Mouse (Mus musculus) embryonic facial prominence, embryonic 15.5 days (tissue): ENCODE data around the gene Phtf2. TPM values are rescaled to one million over a fixed set of nuclear protein-coding genes. Genes with fewer than 3 reads are reported as not detected.

Experiments used
- ATAC-seq: fragments of 200-750 bp; cut with Nextera tagmentation; 2 replicates; pipeline ENCODE4 v1.8.0; 2017; ENCODE audit warnings: low read depth, moderate TSS enrichment; ENCODE audit not compliant: insufficient number of reproducible peaks, low FRiP score, low TSS enrichment
- H3K27ac ChIP-seq: fragments of 300-500 bp; sonication (generic); replicated peaks from 2 replicates; pipeline ENCODE4 v1.5.1; 2015; ENCODE audit warnings: mild to moderate bottlenecking, inconsistent platforms
- H3K27me3 ChIP-seq: fragments of 300-500 bp; sonication (generic); 2 replicates; pipeline ENCODE4 v1.6.1; 2015; ENCODE audit warnings: inconsistent platforms
- H3K36me3 ChIP-seq: fragments of 300-500 bp; sonication (generic); 2 replicates; pipeline ENCODE4 v1.6.1; 2015; ENCODE audit warnings: mild to moderate bottlenecking, inconsistent platforms
- H3K4me1 ChIP-seq: fragments of 300-500 bp; sonication (generic); 2 replicates; pipeline ENCODE4 v1.6.1; 2015; ENCODE audit warnings: inconsistent platforms
- H3K4me2 ChIP-seq: fragments of 300-500 bp; sonication (generic); replicated peaks from 2 replicates; pipeline ENCODE4 v1.6.1; 2015; ENCODE audit warnings: mild to moderate bottlenecking, inconsistent platforms
- H3K4me3 ChIP-seq: fragments of 300-500 bp; sonication (generic); replicated peaks from 2 replicates; pipeline ENCODE4 v1.5.1; 2015; ENCODE audit warnings: mild to moderate bottlenecking, inconsistent platforms
- H3K9ac ChIP-seq: fragments of 300-500 bp; sonication (generic); 2 replicates; pipeline ENCODE4 v1.6.1; 2015; ENCODE audit warnings: inconsistent platforms
- H3K9me3 ChIP-seq: fragments of 300-500 bp; sonication (generic); replicated peaks from 2 replicates; pipeline ENCODE4 v1.6.1; 2016; ENCODE audit warnings: inconsistent platforms
- WGBS: fragments of 180-500 bp; shearing (Covaris S2); methylation state at CpG from one replicate; pipeline ENCODE4 v1.1.7; 2015; 5-methylcytosine and 5-hydroxymethylcytosine counted together
- polyA plus RNA-seq: library from polyadenylated mRNA; unstranded; fragments of >200 nt; fragmentation: Nextera tagmentation; extraction: Ambion mirVana; gene quantifications from 2 replicates; pipeline ENCODE4 v1.2.1, GENCODE M21; 2015

The Phtf2 gene
- polyA plus RNA-seq: 15.3 and 16.5 TPM in 2 replicates

GRCm38 (mm10) chr5:20881915-20882800 is at the start of gene Phtf2, which contains the start of gene Tmem60:
TSS of gene Phtf2 (minus strand) at chr5:20882124.
TSS of gene Tmem60 (plus strand) at chr5:20882191.
- peak within 1 kb of the TSS; percentile 78 for H3K9ac ChIP-seq
- ATAC-seq: peak; percentile 99
- peak within 1 kb of the TSS; percentile 93 for H3K27ac ChIP-seq
- H3K4me2 ChIP-seq: peak within 1 kb of the TSS; percentile 60
- peaks cover 15% of the 10 kb centered on the region for H3K4me1 ChIP-seq
- H3K9me3 ChIP-seq: no peaks in the 10 kb centered on the region
- whole genome bisulfite sequencing: under 1% methylated on average over 92 of the region's 94 CpGs
- H3K36me3 ChIP-seq: peaks cover 5% of the 10 kb centered on the region; the same call in 1 of the 2 replicates
- H3K4me3 ChIP-seq: peak within 1 kb of the TSS; percentile 84
- H3K27me3 ChIP-seq: no peaks in the 10 kb centered on the region

DNA sequence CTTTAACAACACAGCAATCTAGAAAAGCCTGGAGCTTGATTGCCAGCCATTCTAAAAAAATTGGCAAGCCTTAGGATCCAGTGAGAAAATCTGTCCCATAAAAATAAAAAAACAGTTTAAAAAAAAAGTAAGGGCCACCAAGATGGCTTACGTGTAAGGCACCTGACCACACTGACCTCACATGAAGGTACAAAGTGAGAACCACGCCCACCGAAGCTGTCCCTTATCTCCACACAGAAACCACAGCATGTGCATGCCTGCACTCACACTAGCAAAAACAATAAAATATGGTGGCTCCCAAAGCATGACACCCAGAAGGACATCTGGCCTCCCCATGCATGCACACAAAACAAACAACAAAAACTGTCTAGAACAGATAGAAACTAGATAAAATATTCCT is 49.4 kb upstream of the Phtf2 start:
- no peaks in the 10 kb centered on the region for H3K36me3 ChIP-seq
- H3K9me3 ChIP-seq: no peaks in the 10 kb centered on the region
- WGBS: 87% methylated on average over 3 of the region's 3 CpGs
- 0 out of 2 replicates have a peak, but pooled peaks cover 3% of the 10 kb centered on the region for H3K4me1 ChIP-seq
- H3K4me2 ChIP-seq: no peak overlapping the region
- H3K27ac ChIP-seq: no peak overlapping the region
- H3K9ac ChIP-seq: no peak overlapping the region
- no peak for ATAC-seq
- H3K4me3 ChIP-seq: no peak overlapping the region
- H3K27me3 ChIP-seq: no peaks in the 10 kb centered on the region

GRCm38 (mm10) chr5:20930430-20930829 is 48.5 kb upstream of the Phtf2 start:
- no peak overlapping the region for H3K4me3 ChIP-seq
- no peak overlapping the region for H3K9ac ChIP-seq
- no peak overlapping the region for H3K27ac ChIP-seq
- H3K27me3 ChIP-seq: no peaks in the 10 kb centered on the region
- H3K4me1 ChIP-seq: 0 out of 2 replicates have a peak, but pooled peaks cover 3% of the 10 kb centered on the region
- H3K4me2 ChIP-seq: no peak overlapping the region
- no peaks in the 10 kb centered on the region for H3K36me3 ChIP-seq
- no peak for ATAC-seq
- no peaks in the 10 kb centered on the region for H3K9me3 ChIP-seq

DNA sequence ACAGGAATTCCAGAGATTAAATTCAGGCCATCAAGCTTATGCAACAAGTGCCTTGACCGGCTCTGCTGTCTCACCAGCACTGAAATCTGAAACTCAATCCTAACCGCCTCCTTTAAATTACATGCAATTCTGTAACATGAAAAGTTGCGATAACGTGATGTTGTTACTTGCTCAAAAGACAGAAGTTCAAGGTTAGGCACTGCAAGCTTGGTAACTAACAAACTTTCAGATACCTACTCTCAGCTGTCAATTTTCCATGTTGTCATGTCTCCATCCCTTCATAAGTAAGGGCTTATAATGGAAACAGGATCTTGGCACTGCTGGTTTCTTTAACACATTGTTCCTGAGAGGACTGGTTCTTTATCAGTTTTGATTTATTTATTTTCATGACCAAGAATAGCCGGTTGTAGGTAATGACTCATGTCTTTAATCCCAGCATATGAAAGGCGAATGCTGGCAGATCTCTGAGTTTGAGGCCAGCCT is 47.8 kb upstream of the Phtf2 start:
- no peak overlapping the region for H3K9ac ChIP-seq
- H3K27ac ChIP-seq: no peak overlapping the region
- H3K27me3 ChIP-seq: no peaks in the 10 kb centered on the region
- no peak overlapping the region for H3K4me3 ChIP-seq
- WGBS: 51% methylated on average over 6 of the region's 6 CpGs
- ATAC-seq: no peak
- H3K4me2 ChIP-seq: no peak overlapping the region
- H3K9me3 ChIP-seq: no peaks in the 10 kb centered on the region
- H3K4me1 ChIP-seq: 0 out of 2 replicates have a peak, but pooled peaks cover 3% of the 10 kb centered on the region
- H3K36me3 ChIP-seq: no peaks in the 10 kb centered on the region

GRCm38 (mm10) chr5:20925451-20925850 is 43.5 kb upstream of the Phtf2 start:
- H3K9ac ChIP-seq: no peak overlapping the region
- H3K36me3 ChIP-seq: 0 out of 2 replicates have a peak, but pooled peaks cover 3% of the 10 kb centered on the region
- 71% methylated on average over 3 of the region's 3 CpGs for WGBS
- H3K4me2 ChIP-seq: no peak overlapping the region
- H3K27me3 ChIP-seq: no peaks in the 10 kb centered on the region
- H3K4me1 ChIP-seq: 0 out of 2 replicates have a peak, but pooled peaks cover 3% of the 10 kb centered on the region
- no peak overlapping the region for H3K4me3 ChIP-seq
- H3K9me3 ChIP-seq: no peaks in the 10 kb centered on the region
- ATAC-seq: no peak
- H3K27ac ChIP-seq: no peak overlapping the region

DNA sequence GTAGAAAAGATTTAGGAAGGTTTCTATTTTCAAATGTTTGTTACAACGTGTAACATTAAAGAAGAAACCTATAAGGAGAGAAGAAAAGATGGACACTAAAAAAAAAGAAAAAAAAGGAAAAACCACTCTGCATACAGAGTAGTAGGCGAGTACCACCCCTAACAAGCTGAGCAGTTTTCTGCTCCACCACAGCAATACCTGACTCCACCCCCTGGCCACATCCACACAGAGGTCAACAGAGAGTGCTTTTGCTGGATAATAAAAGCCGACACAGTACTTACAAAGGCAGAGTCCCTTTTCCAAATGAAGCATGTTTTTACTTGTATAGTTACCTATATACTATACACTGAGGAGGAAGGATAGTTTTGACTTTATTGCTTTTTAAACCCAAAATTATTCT is 42.7 kb upstream of the Phtf2 start:
- H3K36me3 ChIP-seq: 0 out of 2 replicates have a peak, but pooled peaks cover 3% of the 10 kb centered on the region
- H3K4me1 ChIP-seq: 0 out of 2 replicates have a peak, but pooled peaks cover 2% of the 10 kb centered on the region
- no peak overlapping the region for H3K9ac ChIP-seq
- H3K27ac ChIP-seq: no peak overlapping the region
- H3K4me3 ChIP-seq: no peak overlapping the region
- no peak for ATAC-seq
- 72% methylated on average over 3 of the region's 3 CpGs for WGBS
- H3K9me3 ChIP-seq: no peaks in the 10 kb centered on the region
- H3K4me2 ChIP-seq: no peak overlapping the region
- H3K27me3 ChIP-seq: no peaks in the 10 kb centered on the region

DNA sequence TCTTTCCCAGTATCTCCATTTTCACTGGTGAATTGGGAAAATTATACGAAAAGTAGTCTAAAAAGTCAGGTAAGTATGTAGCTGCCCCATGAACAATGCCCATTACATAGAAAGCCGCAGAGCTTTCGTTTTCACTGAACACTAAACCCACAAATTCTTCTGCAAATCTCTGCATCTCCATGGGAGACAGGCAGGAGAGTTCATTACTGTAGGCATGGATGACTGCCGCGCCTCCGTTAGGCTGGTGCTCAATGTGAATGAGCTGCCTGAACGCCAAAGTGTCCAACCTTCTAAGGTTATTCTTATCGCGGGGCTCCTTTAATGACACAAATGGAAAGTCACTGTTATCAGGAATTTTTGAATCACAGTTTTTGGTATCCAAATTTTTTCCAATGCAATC is 37.6 kb upstream of the Phtf2 start:
- Histone ChIP-seq H3K27me3 (no peaks in the 10 kb centered on the region), H3K4me1 (no peaks in the 10 kb centered on the region), H3K4me3 (no peak overlapping the region), H3K27ac (no peak overlapping the region), H3K36me3 (0 out of 2 replicates have a peak, but pooled peaks cover 3% of the 10 kb centered on the region), H3K9me3 (no peaks in the 10 kb centered on the region), H3K9ac (no peak overlapping the region), H3K4me2 (no peak overlapping the region)
- 92% methylated on average over 9 of the region's 9 CpGs for WGBS
- no peak for ATAC-seq

GRCm38 (mm10) chr5:20918967-20919366 is 37.0 kb upstream of the Phtf2 start:
- Histone ChIP-seq H3K27ac (no peak overlapping the region), H3K9ac (no peak overlapping the region), H3K9me3 (no peaks in the 10 kb centered on the region), H3K4me3 (no peak overlapping the region), H3K4me1 (no peaks in the 10 kb centered on the region), H3K27me3 (no peaks in the 10 kb centered on the region), H3K36me3 (0 out of 2 replicates have a peak, but pooled peaks cover 3% of the 10 kb centered on the region), H3K4me2 (no peak overlapping the region)
- 91% methylated on average over 4 of the region's 4 CpGs for WGBS
- no peak for ATAC-seq

DNA sequence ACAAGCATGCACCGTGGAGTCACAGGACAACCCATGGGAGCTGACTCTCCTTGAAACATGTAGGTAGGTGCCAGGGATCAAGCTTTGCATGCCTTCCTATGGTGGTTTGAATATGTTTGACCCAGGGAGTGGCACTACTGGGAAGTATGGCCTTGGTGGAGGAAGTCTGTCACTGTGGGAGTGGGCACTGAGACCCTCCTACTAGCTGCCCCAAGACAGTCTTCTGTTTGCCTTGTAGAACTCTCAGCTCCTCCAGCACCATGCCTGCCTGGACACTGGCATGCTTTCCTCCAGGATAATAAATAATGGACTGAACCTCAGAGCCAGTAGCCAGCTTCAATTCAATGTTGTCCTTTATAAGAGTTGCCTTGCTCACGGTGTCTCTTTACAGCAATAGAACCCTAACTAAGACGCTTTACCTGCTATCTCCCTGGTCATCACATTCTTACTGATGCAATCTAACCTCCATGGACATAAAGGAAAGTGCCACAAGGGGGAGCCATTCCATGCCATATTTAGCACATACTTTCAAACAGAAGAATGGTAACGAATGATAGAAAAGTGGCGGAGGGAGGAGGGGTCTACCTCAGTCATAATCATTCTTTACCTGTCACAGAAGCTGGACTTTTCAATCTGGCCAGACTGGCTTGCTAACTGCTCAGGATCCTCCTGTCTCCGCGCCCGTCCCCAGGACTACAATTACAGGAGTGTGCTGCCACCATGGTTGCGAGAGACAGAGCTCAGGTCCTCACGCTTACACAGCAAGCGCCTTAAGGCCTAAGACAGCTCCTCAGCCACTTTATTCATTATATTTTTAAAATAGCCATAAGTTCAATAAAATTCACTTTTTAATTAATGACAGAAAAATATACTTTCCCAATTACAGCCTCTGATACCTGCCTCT is 31.7 kb upstream of the Phtf2 start:
- Histone ChIP-seq H3K4me2 (no peak overlapping the region), H3K9me3 (no peaks in the 10 kb centered on the region), H3K36me3 (no peaks in the 10 kb centered on the region), H3K27me3 (no peaks in the 10 kb centered on the region), H3K4me1 (no peaks in the 10 kb centered on the region), H3K9ac (no peak overlapping the region), H3K4me3 (no peak overlapping the region), H3K27ac (no peak overlapping the region)
- 68% methylated on average over 11 of the region's 11 CpGs for WGBS
- ATAC-seq: no peak

GRCm38 (mm10) chr5:20911741-20912140 is 29.8 kb upstream of the Phtf2 start:
- H3K4me1 ChIP-seq: no peaks in the 10 kb centered on the region
- 71% methylated on average over 2 of the region's 2 CpGs for WGBS
- H3K36me3 ChIP-seq: peaks cover 8% of the 10 kb centered on the region; the same call in 1 of the 2 replicates
- ATAC-seq: no peak
- no peaks in the 10 kb centered on the region for H3K9me3 ChIP-seq
- no peaks in the 10 kb centered on the region for H3K27me3 ChIP-seq
- H3K27ac ChIP-seq: no peak overlapping the region
- no peak overlapping the region for H3K4me2 ChIP-seq
- no peak overlapping the region for H3K9ac ChIP-seq
- H3K4me3 ChIP-seq: no peak overlapping the region

GRCm38 (mm10) chr5:20906191-20906590 is 24.3 kb upstream of the Phtf2 start:
- H3K4me3 ChIP-seq: no peak overlapping the region
- H3K4me1 ChIP-seq: no peaks in the 10 kb centered on the region
- H3K9me3 ChIP-seq: no peaks in the 10 kb centered on the region
- H3K4me2 ChIP-seq: no peak overlapping the region
- H3K9ac ChIP-seq: no peak overlapping the region
- no peaks in the 10 kb centered on the region for H3K27me3 ChIP-seq
- H3K27ac ChIP-seq: no peak overlapping the region
- 96% methylated on average over 7 of the region's 7 CpGs for WGBS
- no peak for ATAC-seq
- peaks cover 24% of the 10 kb centered on the region for H3K36me3 ChIP-seq
